Mouse (Mus musculus) brain, embryonic 14.5 days (tissue): ENCODE results near the gene Pacsin1.

Experiments used
- CTCF ChIP-seq: fragments of 200-500 bp; IDR thresholded peaks from 2 replicates; pipeline ENCODE4 v1.5.1; 2012; ENCODE audit warnings: inconsistent platforms, mild to moderate bottlenecking, moderate library complexity, borderline replicate concordance; ENCODE audit not compliant: insufficient read depth, insufficient read length; ENCODE audit errors: extremely low read depth
- POLR2A ChIP-seq: fragments of 200-500 bp; IDR thresholded peaks from 2 replicates; pipeline ENCODE4 v1.6.1; 2012; ENCODE audit warnings: mild to moderate bottlenecking, inconsistent platforms, borderline replicate concordance; ENCODE audit not compliant: poor library complexity, insufficient read depth, insufficient read length, severe bottlenecking; ENCODE audit errors: extremely low read depth

- TF ChIP-seq POLR2A (no peak), CTCF (no peak)
Measured at GRCm38 (mm10) chr17:27734344-27735073, 79.2 kb downstream of the Pacsin1 start.
